Mouse (Mus musculus) embryonic facial prominence, embryonic 12.5 days (tissue): ENCODE data around the gene Ifna7. TPM values are rescaled to one million over a fixed set of nuclear protein-coding genes. Genes with fewer than 3 reads are reported as not detected.

Experiments
- ATAC-seq: fragments of 200-750 bp; cut with Nextera tagmentation; 2 replicates; pipeline ENCODE4 v1.8.0; 2017; ENCODE audit not compliant: insufficient number of reproducible peaks, insufficient read depth, low FRiP score, low TSS enrichment
- H3K27ac ChIP-seq: fragments of 300-500 bp; sonication (generic); 2 replicates; pipeline ENCODE4 v1.5.1; 2016; ENCODE audit warnings: mild to moderate bottlenecking
- H3K27me3 ChIP-seq: fragments of 300-500 bp; sonication (generic); 2 replicates; pipeline ENCODE4 v1.6.1; 2016; ENCODE audit warnings: mild to moderate bottlenecking, moderate library complexity
- H3K36me3 ChIP-seq: fragments of 300-500 bp; sonication (generic); 2 replicates; pipeline ENCODE4 v1.6.1; 2016; ENCODE audit warnings: mild to moderate bottlenecking
- H3K4me1 ChIP-seq: fragments of 300-500 bp; sonication (generic); 2 replicates; pipeline ENCODE4 v1.6.1; 2016
- H3K4me2 ChIP-seq: fragments of 300-500 bp; sonication (generic); replicated peaks from 2 replicates; pipeline ENCODE4 v1.6.1; 2016; ENCODE audit warnings: mild to moderate bottlenecking, moderate library complexity
- H3K4me3 ChIP-seq: fragments of 300-500 bp; sonication (generic); 2 replicates; pipeline ENCODE4 v1.5.1; 2016; ENCODE audit warnings: mild to moderate bottlenecking
- H3K9ac ChIP-seq: fragments of 300-500 bp; sonication (generic); 2 replicates; pipeline ENCODE4 v1.6.1; 2016; ENCODE audit warnings: mild to moderate bottlenecking, moderate library complexity
- H3K9me3 ChIP-seq: fragments of 300-500 bp; sonication (generic); 2 replicates; pipeline ENCODE4 v1.6.1; 2016; ENCODE audit warnings: mild to moderate bottlenecking, moderate library complexity
- WGBS: fragments of 180-500 bp; shearing (Covaris S2); methylation state at CpG from one replicate; pipeline ENCODE4 v1.1.7; 2016; 5-methylcytosine and 5-hydroxymethylcytosine counted together
- polyA plus RNA-seq: library from polyadenylated mRNA; unstranded; fragments of >200 nt; fragmentation: Nextera tagmentation; extraction: Ambion mirVana; gene quantifications from 2 replicates; pipeline ENCODE4 v1.2.1, GENCODE M21; 2016

Gene Ifna7
- polyA plus RNA-seq, 1 experiment from 2014 or later, result not detected

DNA sequence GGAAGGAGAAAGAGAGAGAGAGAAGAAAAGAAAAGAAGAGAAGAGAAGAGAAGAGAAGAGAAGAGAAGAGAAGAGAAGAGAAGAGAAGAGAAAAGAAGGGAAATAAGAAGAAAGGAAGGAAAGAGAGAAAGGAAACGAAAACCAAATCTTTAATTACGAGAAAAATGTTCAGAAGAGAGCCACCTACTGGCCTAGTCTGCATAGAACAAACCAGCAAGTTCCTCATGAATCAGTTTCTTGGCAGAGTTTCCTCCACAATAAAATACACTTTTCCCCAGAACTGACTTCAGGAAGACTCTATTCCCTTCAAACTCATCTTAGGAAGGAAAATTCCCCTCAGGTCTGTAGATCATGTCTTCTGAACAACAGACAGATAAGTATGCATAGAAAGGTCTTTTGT lies 29.3 kb downstream of the Ifna7 start:
- WGBS, result 54% methylated on average over 2 of the region's 2 CpGs
- Histone ChIP-seq H3K4me1 (no peaks in the 10 kb centered on the region), H3K9ac (no peak overlapping the region), H3K4me3 (no peak overlapping the region), H3K27me3 (no peaks in the 10 kb centered on the region), H3K9me3 (no peaks in the 10 kb centered on the region), H3K27ac (no peak overlapping the region), H3K4me2 (no peak overlapping the region), H3K36me3 (no peaks in the 10 kb centered on the region)
- no peak for ATAC-seq

DNA sequence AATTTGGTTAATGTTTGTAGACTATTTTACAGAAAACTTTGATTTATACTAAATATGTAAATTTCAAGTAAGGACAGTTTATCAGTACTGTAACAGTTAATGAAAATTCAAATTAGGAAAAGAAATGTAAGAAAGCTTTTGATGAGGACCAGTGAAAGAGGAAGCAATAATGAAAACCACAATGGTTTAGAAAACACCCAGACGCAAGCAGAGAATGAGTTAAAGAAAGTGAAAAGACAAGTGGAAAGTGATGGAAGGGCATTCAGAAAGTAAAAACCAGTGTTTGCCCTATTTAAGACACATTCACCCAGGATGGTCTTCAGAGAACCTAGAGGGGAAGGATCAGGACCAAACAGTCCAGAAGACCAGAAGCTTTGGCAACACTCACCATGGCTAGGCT lies 33.7 kb downstream of the Ifna7 start, which contains the start of gene Ifna1:
Gene Ifna1, plus strand, starts transcription at position 390 of the 400 bp plus-strand sequence.
- no peaks in the 10 kb centered on the region for H3K27me3 ChIP-seq
- no peaks in the 10 kb centered on the region for H3K36me3 ChIP-seq
- H3K27ac ChIP-seq, result no peak within 1 kb of the TSS
- no peaks in the 10 kb centered on the region; the same call in 1 of the 2 replicates for H3K4me1 ChIP-seq
- WGBS, result 81% methylated on average over 1 of the region's 1 CpGs
- H3K9ac ChIP-seq, result no peak within 1 kb of the TSS
- no peak within 1 kb of the TSS for H3K4me3 ChIP-seq
- no peaks in the 10 kb centered on the region for H3K9me3 ChIP-seq
- no peak within 1 kb of the TSS for H3K4me2 ChIP-seq
- ATAC-seq, result no peak

DNA sequence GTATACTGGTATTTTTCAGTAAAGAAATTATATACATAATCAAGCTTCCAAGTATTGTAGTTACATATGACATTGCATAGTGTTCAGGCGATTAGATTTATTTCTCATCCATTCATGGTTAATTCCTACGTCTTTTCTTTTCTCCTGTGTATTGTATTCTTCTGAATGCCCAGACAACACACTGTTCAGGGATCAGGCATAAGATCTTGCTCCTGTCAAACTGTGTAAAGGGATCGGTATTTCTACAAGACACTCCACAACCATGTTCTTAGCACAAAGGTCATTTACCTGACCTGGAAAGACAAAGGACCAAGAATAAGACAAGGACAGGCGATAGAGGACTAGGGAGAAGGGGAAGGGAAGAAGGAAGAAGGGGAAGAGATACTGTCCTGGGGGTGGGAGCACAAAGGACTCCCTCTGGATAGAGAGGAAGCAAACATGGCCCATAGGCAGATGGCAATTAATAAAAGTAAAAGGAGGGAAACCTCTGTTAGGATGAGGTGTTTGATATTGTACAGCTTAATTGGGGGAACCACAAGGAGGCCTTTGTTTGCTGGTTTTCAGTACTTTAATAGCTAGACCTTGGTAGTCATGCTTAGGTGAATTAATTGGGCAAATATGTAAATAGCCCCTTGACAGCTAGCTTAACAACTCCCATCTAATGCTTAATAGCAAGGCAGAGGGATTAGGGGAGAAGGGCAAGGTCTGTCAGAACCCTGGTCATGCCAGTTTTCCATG lies 35.2 kb downstream of the Ifna7 start:
- H3K36me3 ChIP-seq, result no peaks in the 10 kb centered on the region
- H3K27me3 ChIP-seq, result no peaks in the 10 kb centered on the region
- no peak overlapping the region for H3K4me2 ChIP-seq
- 57% methylated on average over 4 of the region's 4 CpGs for WGBS
- H3K9me3 ChIP-seq, result no peaks in the 10 kb centered on the region
- no peaks in the 10 kb centered on the region; the same call in 1 of the 2 replicates for H3K4me1 ChIP-seq
- no peak overlapping the region for H3K27ac ChIP-seq
- no peak overlapping the region for H3K9ac ChIP-seq
- no peak overlapping the region for H3K4me3 ChIP-seq
- no peak for ATAC-seq

DNA sequence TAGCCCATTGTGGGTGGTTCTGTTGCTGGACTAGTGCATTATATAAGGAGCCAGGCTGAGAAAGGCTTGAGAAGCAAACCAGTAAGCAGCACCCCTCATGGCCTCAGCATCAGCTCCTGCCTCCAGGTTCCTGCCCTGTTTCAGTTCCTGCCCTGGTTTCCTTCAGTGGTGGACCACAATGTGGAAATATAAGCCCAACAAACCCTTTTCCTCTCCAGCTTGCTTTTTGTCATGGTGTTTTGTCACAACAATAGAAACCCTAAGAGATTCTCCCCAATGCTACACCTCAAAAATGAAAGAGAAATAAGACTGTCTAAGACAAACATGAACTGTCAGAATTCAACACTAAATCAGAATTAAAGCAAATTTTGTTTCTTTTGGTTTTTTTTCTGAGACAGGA lies 43.2 kb downstream of the Ifna7 start:
- no peak overlapping the region for H3K4me3 ChIP-seq
- H3K4me2 ChIP-seq, result no peak overlapping the region
- peaks cover 5% of the 10 kb centered on the region for H3K4me1 ChIP-seq
- H3K9ac ChIP-seq, result no peak overlapping the region
- H3K36me3 ChIP-seq, result no peaks in the 10 kb centered on the region
- no peak for ATAC-seq
- no peak overlapping the region for H3K27ac ChIP-seq
- H3K27me3 ChIP-seq, result 0 out of 2 replicates have a peak, but pooled peaks cover under 1% of the 10 kb centered on the region
- H3K9me3 ChIP-seq, result no peaks in the 10 kb centered on the region

DNA sequence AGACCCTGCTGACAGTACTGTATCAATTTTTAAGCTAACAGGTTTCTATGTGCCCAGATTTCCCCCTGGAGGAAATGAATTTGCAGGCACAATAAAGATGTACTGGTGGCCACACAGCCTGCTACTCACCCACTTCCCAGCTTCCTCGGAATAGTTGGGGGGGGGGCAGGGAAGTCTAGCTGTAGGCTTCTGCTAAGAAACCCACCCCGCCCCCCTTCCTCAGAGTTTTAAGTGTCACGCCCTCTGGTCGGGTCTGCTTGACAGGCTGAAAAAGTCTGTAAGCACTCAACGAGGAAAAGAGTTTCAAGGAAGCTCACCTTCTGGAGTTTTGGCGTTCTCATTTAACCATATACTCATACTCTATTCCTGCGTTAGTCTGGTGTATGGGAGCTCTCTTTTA lies 47.3 kb downstream of the Ifna7 start:
- H3K36me3 ChIP-seq, result no peaks in the 10 kb centered on the region
- no peak for ATAC-seq
- H3K9ac ChIP-seq, result no peak overlapping the region
- H3K4me1 ChIP-seq, result peaks cover 5% of the 10 kb centered on the region
- no peak overlapping the region for H3K27ac ChIP-seq
- H3K27me3 ChIP-seq, result 0 out of 2 replicates have a peak, but pooled peaks cover 5% of the 10 kb centered on the region
- H3K4me2 ChIP-seq, result no peak overlapping the region
- H3K4me3 ChIP-seq, result no peak overlapping the region
- no peaks in the 10 kb centered on the region for H3K9me3 ChIP-seq
- WGBS, result 3% methylated on average over 7 of the region's 7 CpGs

DNA sequence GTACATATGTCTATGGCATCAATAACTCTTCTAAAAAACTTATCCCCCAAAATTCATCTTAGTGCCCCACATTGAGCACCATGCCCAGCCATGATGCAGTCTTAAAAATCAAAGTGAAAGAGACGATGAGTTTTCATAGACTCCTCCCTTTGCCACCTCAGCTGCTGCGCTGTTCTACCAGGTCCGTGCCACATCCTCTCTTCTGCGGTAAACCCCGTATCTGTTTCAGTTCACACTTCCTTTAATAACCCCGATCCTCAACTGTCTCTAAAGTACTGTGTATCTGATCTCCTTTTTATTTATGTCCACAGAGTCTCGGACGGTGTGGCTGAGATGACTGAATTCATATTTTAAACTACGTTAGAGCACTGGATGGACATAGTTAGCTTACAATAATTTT lies 48.6 kb downstream of the Ifna7 start:
- H3K27me3 ChIP-seq, result 0 out of 2 replicates have a peak, but pooled peaks cover 5% of the 10 kb centered on the region
- H3K9me3 ChIP-seq, result no peaks in the 10 kb centered on the region
- H3K36me3 ChIP-seq, result no peaks in the 10 kb centered on the region
- H3K9ac ChIP-seq, result no peak overlapping the region
- WGBS, result 55% methylated on average over 9 of the region's 9 CpGs
- no peak overlapping the region for H3K27ac ChIP-seq
- no peak overlapping the region for H3K4me3 ChIP-seq
- peaks cover 5% of the 10 kb centered on the region for H3K4me1 ChIP-seq
- no peak for ATAC-seq
- no peak overlapping the region for H3K4me2 ChIP-seq

DNA sequence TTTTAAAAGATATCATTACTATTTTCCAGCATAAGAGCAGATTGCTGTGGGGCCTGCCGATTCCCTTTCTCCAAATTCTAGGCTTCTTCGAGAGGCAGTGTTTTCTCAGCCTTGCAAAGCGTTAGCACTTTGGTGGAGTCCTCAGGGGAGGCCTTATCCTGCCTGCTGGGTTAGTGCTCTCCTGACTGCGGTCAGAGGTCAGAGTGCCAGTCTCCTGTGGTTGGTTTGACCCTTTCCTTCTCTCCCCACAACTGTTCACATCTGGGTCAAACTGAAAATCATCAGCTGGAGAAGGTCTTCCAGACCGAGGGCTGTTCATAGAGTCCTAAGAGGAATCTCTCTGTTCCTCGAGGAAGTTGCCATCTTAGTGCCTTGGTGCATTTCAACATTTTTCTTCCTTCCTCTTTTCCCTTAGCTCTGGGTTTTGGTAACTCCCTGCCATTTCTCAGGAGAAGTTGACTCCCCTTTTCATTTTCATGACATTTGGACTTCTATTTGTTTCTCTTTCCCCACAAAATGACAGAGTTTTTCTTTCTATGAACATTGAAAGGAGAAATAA lies 49.1 kb downstream of the Ifna7 start:
- H3K9me3 ChIP-seq, result no peaks in the 10 kb centered on the region
- no peak overlapping the region for H3K9ac ChIP-seq
- H3K27me3 ChIP-seq, result 0 out of 2 replicates have a peak, but pooled peaks cover 5% of the 10 kb centered on the region
- ATAC-seq, result no peak
- 31% methylated on average over 6 of the region's 6 CpGs for WGBS
- H3K4me3 ChIP-seq, result no peak overlapping the region
- no peaks in the 10 kb centered on the region for H3K36me3 ChIP-seq
- H3K4me1 ChIP-seq, result peaks cover 5% of the 10 kb centered on the region
- H3K27ac ChIP-seq, result no peak overlapping the region
- H3K4me2 ChIP-seq, result no peak overlapping the region

Other genes starting within 250 kb of the Ifna7 start
- not detected in 2 replicates for gene Ifna14, start 244.4 kb upstream of the Ifna7 start, polyA plus RNA-seq
- gene Ifna9, start 223.8 kb upstream of the Ifna7 start, polyA plus RNA-seq, result not detected in 2 replicates
- gene Ifna12, start 212.9 kb upstream of the Ifna7 start, polyA plus RNA-seq, result not detected in 2 replicates
- gene C87499, start 181.8 kb upstream of the Ifna7 start, polyA plus RNA-seq, result not detected in 2 replicates
- gene Ifna13, start 171.8 kb upstream of the Ifna7 start, polyA plus RNA-seq, result not detected in 2 replicates
- gene Ifna16, start 139.3 kb upstream of the Ifna7 start, polyA plus RNA-seq, result not detected in 2 replicates
- not detected in 2 replicates for gene Ifna2, start 132.3 kb upstream of the Ifna7 start, polyA plus RNA-seq
- gene Ifnab, start 124.9 kb upstream of the Ifna7 start, polyA plus RNA-seq, result not detected in 2 replicates
- 1.5 and 1.8 TPM in 2 replicates for gene Gm26566, start 94.4 kb upstream of the Ifna7 start, polyA plus RNA-seq
- 130 and 143 TPM in 2 replicates for gene Klhl9, start 93.8 kb upstream of the Ifna7 start, polyA plus RNA-seq
- gene Gm13271, start 61.4 kb upstream of the Ifna7 start, polyA plus RNA-seq, result not detected in 2 replicates
- gene Gm13283, start 56.1 kb upstream of the Ifna7 start, polyA plus RNA-seq, result 0.32 and 0.41 TPM in 2 replicates
- gene Gm13290, start 42.4 kb upstream of the Ifna7 start, polyA plus RNA-seq, result 0.37 TPM in 1 of 2 replicates, not detected in the other
- gene Gm13289, start 39.3 kb upstream of the Ifna7 start, polyA plus RNA-seq, result not detected in 2 replicates
- not detected in 2 replicates for gene Gm13272, start 36.4 kb upstream of the Ifna7 start, polyA plus RNA-seq
- 0.20 and 0.32 TPM in 2 replicates for gene Ifnz, start 34.1 kb upstream of the Ifna7 start, polyA plus RNA-seq
- not detected in 2 replicates for gene Gm13276, start 30.5 kb upstream of the Ifna7 start, polyA plus RNA-seq
- not detected in 2 replicates for gene Gm13277, start 27.6 kb upstream of the Ifna7 start, polyA plus RNA-seq
- gene Gm13278, start 24.7 kb upstream of the Ifna7 start, polyA plus RNA-seq, result not detected in 2 replicates
- gene Gm13275, start 21.7 kb upstream of the Ifna7 start, polyA plus RNA-seq, result not detected in 2 replicates
- gene Gm13279, start 18.8 kb upstream of the Ifna7 start, polyA plus RNA-seq, result not detected in 2 replicates
- 1.0 and 1.5 TPM in 2 replicates for gene Gm13285, start 16.6 kb upstream of the Ifna7 start, polyA plus RNA-seq
- gene Gm13287, start 13.0 kb upstream of the Ifna7 start, polyA plus RNA-seq, result not detected in 2 replicates
- gene Gm13288, start 10.7 kb upstream of the Ifna7 start, polyA plus RNA-seq, result 0.15 TPM in 1 of 2 replicates, not detected in the other
- not detected in 2 replicates for gene Ifna11, start 3.7 kb downstream of the Ifna7 start, polyA plus RNA-seq
- gene Ifna6, start 11.2 kb downstream of the Ifna7 start, polyA plus RNA-seq, result not detected in 2 replicates
- gene Ifna5, start 19.3 kb downstream of the Ifna7 start, polyA plus RNA-seq, result not detected in 2 replicates
- not detected in 2 replicates for gene Ifna4, start 25.6 kb downstream of the Ifna7 start, polyA plus RNA-seq
- gene Ifna1, start 33.9 kb downstream of the Ifna7 start, polyA plus RNA-seq, result not detected in 2 replicates
- gene Ifne, start 64.0 kb downstream of the Ifna7 start, polyA plus RNA-seq, result not detected in 2 replicates